Mouse (Mus musculus): ENCODE measurements around the gene Lypd6b.
A peak's percentile ranks its signal among the peaks of the same experiment; 100 is the strongest.

Lypd6b gene

GRCm38 (mm10) chr2:49957449-49957848 is 170.0 kb downstream of the Lypd6b start:
- DNase-seq: no peak

DNA sequence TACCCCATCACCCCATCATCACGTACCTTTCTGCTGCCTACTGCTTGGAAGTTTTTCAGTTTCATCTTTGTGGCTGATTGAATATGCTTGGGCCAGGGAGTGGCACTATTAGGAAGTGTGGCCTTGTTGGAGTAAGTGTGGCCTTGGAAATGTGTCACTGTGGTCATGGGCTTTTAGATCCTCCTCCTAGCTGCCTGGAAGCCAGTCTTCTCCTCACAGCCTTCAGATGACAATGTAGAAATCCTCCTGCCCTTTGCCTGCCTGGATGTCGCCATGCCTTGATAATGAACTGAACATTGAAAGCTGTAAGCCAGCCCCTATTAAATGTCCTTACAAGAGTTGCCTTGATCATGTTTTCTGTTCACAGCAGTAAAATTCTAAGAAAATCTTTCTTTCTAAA is 174.5 kb downstream of the Lypd6b start:
- DNase-seq: no peak

DNA sequence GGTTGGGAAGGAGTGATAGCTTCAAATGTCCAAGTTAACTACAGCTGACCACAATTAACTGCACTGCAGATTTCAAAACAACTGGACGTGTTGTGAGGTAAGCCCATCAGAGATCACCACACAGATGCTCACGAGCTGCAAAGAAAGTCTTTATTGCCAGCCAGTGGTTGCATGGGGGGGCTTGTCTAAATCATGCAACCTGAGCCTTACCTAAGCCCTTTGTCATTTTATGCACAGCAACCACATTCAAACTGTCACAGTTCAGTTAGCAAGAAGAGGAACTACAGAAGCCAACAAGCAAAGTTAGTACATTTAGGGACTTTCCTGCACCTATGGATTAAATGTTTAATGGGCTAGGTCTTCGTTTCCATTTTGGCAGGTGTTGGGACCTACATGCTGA is 177.4 kb downstream of the Lypd6b start:
- no peak for DNase-seq

DNA sequence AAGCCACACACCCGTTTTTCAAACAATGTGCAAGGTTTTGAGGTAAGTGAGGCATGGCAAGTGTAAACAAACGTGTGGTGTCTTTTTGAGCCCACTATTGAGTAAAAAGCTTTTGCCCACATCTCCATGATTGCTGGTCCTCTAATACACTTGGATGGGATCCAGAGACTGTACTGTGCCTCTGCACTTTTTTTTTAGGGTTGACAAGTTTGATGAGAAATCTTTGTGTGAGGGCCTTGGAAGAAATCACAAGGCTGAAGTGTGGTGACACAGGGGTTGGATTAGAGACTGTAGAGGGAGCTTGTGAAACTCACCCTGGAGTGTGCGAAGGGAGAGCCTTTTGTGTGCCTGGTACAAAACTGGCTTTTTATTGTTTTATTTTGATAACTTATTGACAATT is 180.3 kb downstream of the Lypd6b start:
- no peak for DNase-seq

DNA sequence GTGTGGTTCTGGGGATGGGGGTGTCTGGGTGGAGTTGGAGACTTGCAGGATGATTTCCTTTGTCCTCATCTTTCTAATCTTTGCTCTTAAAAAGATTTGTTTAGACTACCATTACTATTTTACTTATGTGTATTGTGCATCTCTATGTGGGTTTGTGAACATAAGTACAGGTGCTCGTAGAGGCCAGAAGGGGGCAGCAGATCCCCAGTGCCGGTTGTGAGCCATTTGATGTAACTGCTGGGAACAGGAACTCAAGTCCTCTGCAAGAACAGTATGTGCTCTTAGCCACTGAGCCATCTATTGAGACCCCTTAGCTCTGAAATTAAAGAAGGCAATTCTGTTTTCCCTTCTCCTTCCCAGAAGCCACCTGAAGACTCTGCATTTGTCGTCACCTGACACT is 183.5 kb downstream of the Lypd6b start:
- no peak for DNase-seq

- DNase-seq: no peak
Measured at GRCm38 (mm10) chr2:49978606-49979005, 191.1 kb downstream of the Lypd6b start.

DNA sequence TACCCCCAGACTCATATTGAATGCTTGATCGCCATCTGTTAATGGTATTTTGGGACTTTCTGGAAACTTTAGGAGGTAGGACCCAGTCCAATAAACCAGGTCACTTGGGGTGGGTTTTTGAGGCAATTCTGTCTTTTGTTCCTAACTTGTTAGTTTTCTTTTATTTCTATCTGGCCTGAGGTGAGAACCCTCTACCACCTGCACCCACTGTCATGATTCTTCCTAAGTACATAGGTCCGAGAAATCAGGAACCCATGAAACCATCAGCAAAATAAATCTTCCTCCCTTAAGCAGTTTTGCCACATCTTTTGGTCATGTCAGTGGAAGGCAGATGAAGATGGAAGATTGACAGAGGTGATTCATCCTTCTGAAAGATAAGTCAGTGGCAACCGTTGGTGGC is 192.5 kb downstream of the Lypd6b start:
- DNase-seq: no peak

- DNase-seq: peak; percentile 32
Measured at GRCm38 (mm10) chr2:49983021-49983420, 195.5 kb downstream of the Lypd6b start.

DNA sequence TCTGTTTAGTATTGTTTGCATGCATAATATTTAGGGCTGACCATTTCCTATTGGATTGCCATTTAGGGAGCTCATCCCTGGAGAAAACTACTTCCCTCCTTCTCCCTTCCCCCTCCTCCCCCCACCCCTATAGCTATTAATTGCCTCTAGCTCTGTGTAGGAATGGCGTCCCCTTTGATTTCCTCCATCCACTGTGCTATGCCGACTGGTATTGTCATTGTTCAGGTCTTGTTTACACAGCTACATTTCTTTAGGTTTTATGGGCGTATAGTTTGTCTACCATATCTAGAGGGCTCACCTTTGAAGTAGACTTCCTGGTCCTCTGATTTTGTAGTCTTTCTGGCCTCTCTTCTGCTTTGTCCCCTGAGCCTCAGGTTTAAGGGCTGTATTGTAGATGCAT is 197.3 kb downstream of the Lypd6b start:
- no peak for DNase-seq

DNA sequence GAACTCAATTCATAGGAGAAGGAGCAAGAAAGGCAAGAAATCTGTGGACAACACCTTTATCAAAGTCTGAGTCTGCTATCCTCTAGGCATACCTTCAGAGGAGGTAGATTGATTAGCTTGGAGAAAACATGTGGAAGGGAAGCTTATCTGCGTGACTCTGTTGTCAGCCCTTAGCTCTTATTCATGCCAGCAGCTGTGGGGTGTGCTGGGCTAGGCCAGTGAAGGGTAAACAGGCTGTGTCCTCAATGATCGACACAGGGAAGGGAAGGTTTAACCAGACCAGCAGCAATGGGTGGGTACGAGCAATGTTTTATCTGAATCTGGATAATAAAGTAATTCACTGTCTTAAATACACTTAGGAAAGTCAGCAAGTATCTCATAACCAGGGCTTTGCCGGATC is 208.4 kb downstream of the Lypd6b start:
- DNase-seq: no peak

- no peak for DNase-seq
Measured at GRCm38 (mm10) chr2:49997216-49997615, 209.7 kb downstream of the Lypd6b start.

All from right cerebral cortex, postnatal 25 days (tissue).